Mouse (Mus musculus): ENCODE results near the gene Ccdc86. TPM values are rescaled to one million over a fixed set of nuclear protein-coding genes. Genes with fewer than 3 reads are reported as not detected.

The Ccdc86 gene
- total RNA-seq (2021) = 1 to 10 TPM; 7.0 to 8.7 TPM

- intact Hi-C loops (cut with DNase I) = no loop called here
- DNase-seq (ENCODE audit: low spot score in 2 of 2) = peak; percentile 97 to 98
Measured at GRCm38 (mm10) chr19:10949112-10949511, at the start of gene Ccdc86. Gene Ccdc86 (minus strand): TSS chr19:10949266.

GRCm38 (mm10) chr19:10993150-10993549 lies 44.1 kb upstream of the Ccdc86 start, which contains the start of gene Ms4a15:
Gene Ms4a15 (minus strand): TSS chr19:10993250.
- DNase-seq (ENCODE audit: low spot score in 2 of 2) = no peak
- intact Hi-C loops (cut with DNase I) = no loop called here

- intact Hi-C loops (cut with DNase I) = no loop called here
- DNase-seq (ENCODE audit: low spot score in 2 of 2) = no peak
Measured at GRCm38 (mm10) chr19:10991911-10992310, 42.8 kb upstream of the Ccdc86 start.

- no peak for DNase-seq (ENCODE audit: low spot score in 2 of 2)
- intact Hi-C loops (cut with DNase I) = no loop called here
Measured at GRCm38 (mm10) chr19:10990751-10991150, 41.7 kb upstream of the Ccdc86 start.

GRCm38 (mm10) chr19:10988563-10988962 lies 39.5 kb upstream of the Ccdc86 start:
- intact Hi-C loops (cut with DNase I) = no loop called here

GRCm38 (mm10) chr19:10985889-10986288 lies 36.8 kb upstream of the Ccdc86 start:
- intact Hi-C loops (cut with DNase I) = no loop called here
- no peak for DNase-seq (ENCODE audit: low spot score in 2 of 2)

More at GRCm38 (mm10) chr19:10988563-10988962, 39.5 kb upstream of the Ccdc86 start:
- no peak for DNase-seq (ENCODE audit: low spot score in 2 of 2)

GRCm38 (mm10) chr19:10984551-10984950 lies 35.5 kb upstream of the Ccdc86 start:
- no peak for DNase-seq (ENCODE audit: low spot score in 2 of 2)
- intact Hi-C loops (cut with DNase I) = no loop called here

GRCm38 (mm10) chr19:10983146-10983545 lies 34.1 kb upstream of the Ccdc86 start:
- no peak for DNase-seq (ENCODE audit: low spot score in 2 of 2)

GRCm38 (mm10) chr19:10980210-10980609 lies 31.1 kb upstream of the Ccdc86 start:
- intact Hi-C loops (cut with DNase I) = no loop called here
- DNase-seq (ENCODE audit: low spot score in 2 of 2) = no peak

More at GRCm38 (mm10) chr19:10983146-10983545, 34.1 kb upstream of the Ccdc86 start:
- intact Hi-C loops (cut with DNase I) = no loop called here

GRCm38 (mm10) chr19:10979184-10980168 lies 30.4 kb upstream of the Ccdc86 start:
- DNase-seq (ENCODE audit: low spot score in 2 of 2) = peak; percentile 64 to 72
- intact Hi-C loops (cut with DNase I) = loop anchor here (1.0 to 5.0 kb wide), 2 partner anchors 301 to 312 kb away; partner anchors contain the start of gene Pga5

- DNase-seq (ENCODE audit: low spot score in 2 of 2) = no peak
- intact Hi-C loops (cut with DNase I) = loop anchor here (5.0 kb wide), 1 partner anchor 309 kb away; no protein-coding TSS in a partner anchor
Measured at GRCm38 (mm10) chr19:10976318-10976717, 27.3 kb upstream of the Ccdc86 start.

GRCm38 (mm10) chr19:10975187-10975586 lies 26.1 kb upstream of the Ccdc86 start:
- intact Hi-C loops (cut with DNase I) = loop anchor here (5.0 kb wide), 1 partner anchor 308 kb away; no protein-coding TSS in a partner anchor
- no peak for DNase-seq (ENCODE audit: low spot score in 2 of 2)

GRCm38 (mm10) chr19:10974238-10974865 lies 25.3 kb upstream of the Ccdc86 start, which contains the start of gene Ms4a10:
Gene Ms4a10 (minus strand): TSS chr19:10974670.
- no peak for DNase-seq (ENCODE audit: low spot score in 2 of 2)
- intact Hi-C loops (cut with DNase I) = no loop called here

- DNase-seq (ENCODE audit: low spot score in 2 of 2) = no peak
- intact Hi-C loops (cut with DNase I) = no loop called here
Measured at GRCm38 (mm10) chr19:10973187-10973586, 24.1 kb upstream of the Ccdc86 start.

GRCm38 (mm10) chr19:10972660-10973059 lies 23.6 kb upstream of the Ccdc86 start:
- intact Hi-C loops (cut with DNase I) = no loop called here
- DNase-seq (ENCODE audit: low spot score in 2 of 2) = no peak

- DNase-seq (ENCODE audit: low spot score in 2 of 2) = no peak
- intact Hi-C loops (cut with DNase I) = no loop called here
Measured at GRCm38 (mm10) chr19:10970457-10970856, 21.4 kb upstream of the Ccdc86 start.

GRCm38 (mm10) chr19:10968578-10968977 lies 19.5 kb upstream of the Ccdc86 start:
- no peak for DNase-seq (ENCODE audit: low spot score in 2 of 2)
- intact Hi-C loops (cut with DNase I) = no loop called here

GRCm38 (mm10) chr19:10965721-10966120 lies 16.7 kb upstream of the Ccdc86 start:
- intact Hi-C loops (cut with DNase I) = no loop called here
- DNase-seq (ENCODE audit: low spot score in 2 of 2) = no peak

GRCm38 (mm10) chr19:10959978-10960346 lies 10.9 kb upstream of the Ccdc86 start:
- no peak for DNase-seq (ENCODE audit: low spot score in 2 of 2)
- intact Hi-C loops (cut with DNase I) = loop anchor here (2.0 to 5.0 kb wide), 3 partner anchors 53 to 295 kb away; partner anchors contain the start of gene Pga5

All from left cerebral cortex, postnatal 25 days (tissue).